Mouse (Mus musculus): ENCODE data around the gene Psmg3. TPM values are rescaled to one million over a fixed set of nuclear protein-coding genes. Genes with fewer than 3 reads are reported as not detected.

The Psmg3 gene
- polyA plus RNA-seq, 1 experiment, result 30.3 TPM

DNA sequence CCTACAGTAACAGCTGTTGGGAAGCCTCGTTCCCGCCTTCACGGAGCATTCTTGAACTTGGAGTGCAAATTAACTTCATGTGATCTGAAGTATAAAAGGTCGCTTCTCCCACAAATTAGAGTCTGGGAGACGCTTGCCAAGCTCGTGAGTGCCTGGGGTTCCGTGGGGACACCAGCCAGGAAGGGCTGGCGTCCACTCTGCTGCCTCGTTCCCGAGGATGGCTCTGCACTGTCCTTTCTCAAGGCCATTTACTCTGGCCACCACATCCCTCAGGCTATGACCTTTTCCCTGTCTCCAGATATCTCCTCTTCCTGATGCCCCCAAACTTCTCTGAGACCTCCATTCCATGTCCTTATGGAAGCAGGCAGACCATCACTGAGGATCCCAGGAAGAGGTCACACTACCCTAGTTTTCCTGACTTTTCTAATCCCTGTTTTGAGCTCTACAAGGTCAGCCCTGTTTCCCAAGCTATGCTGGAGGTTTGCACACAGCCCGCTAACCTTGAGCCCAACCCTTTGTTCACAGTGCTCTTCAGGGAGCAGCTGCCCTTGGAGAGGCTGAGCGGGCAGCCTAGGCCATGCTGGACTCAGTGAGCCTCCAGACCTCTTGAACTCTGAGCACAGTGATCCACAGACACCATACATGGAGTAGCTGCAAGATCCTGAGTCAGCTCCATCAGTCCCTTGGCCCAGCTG is 23.1 kb upstream of the Psmg3 start:
- H3K36me3 ChIP-seq (ENCODE audit: control insufficient read depth, insufficient read depth, low read length, poor library complexity, severe bottlenecking), result no peaks in the 10 kb centered on the region

DNA sequence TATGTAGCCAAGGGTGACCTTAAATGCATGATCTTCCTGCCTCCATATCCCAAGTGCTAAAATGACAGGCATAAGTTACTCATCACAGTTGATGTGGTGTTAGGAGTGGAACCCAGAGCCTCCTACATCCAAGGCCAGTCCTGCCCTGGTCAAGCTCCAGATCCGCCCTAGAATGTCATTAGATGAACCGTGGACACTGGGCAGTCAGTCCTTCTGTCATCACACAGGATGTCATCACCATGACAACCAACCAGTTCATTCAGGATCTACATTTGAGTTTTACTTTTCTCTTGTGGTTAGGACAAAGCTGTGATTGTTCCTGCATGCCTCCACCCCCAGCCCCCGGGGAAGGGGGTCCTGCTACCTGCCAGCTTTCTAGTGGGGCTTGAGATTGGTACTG is 12.5 kb upstream of the Psmg3 start:
- Histone ChIP-seq H3K4me1 (ENCODE audit: control insufficient read depth, insufficient read depth, low read length) (no peaks in the 10 kb centered on the region), H3K27ac (ENCODE audit: insufficient read depth, low read length) (no peak overlapping the region), H3K9me3 (replicated peaks; ENCODE audit: control insufficient read depth, insufficient read depth, low read length, poor library complexity, severe bottlenecking) (no peaks in the 10 kb centered on the region), H3K4me3 (ENCODE audit: low read depth, low read length) (no peak overlapping the region), H3K27me3 (ENCODE audit: control insufficient read depth, insufficient read depth, low read length, poor library complexity, severe bottlenecking) (no peaks in the 10 kb centered on the region), H3K36me3 (ENCODE audit: control insufficient read depth, insufficient read depth, low read length, poor library complexity, severe bottlenecking) (no peaks in the 10 kb centered on the region), H3K9ac (ENCODE audit: low read depth, poor library complexity, severe bottlenecking) (no peak overlapping the region)
- no peak for TF ChIP-seq EP300 (IDR thresholded peaks at IDR 0.05; ENCODE audit: insufficient read depth, low read depth, low read length)
- no peak for TF ChIP-seq CTCF (IDR thresholded peaks at IDR 0.05; ENCODE audit: low read depth, low read length)
- no peak for TF ChIP-seq POLR2A (IDR thresholded peaks at IDR 0.05; ENCODE audit: insufficient read depth, low read length)

More for the DNA sequence above, 23.1 kb upstream of the Psmg3 start:
- H3K9me3 ChIP-seq (replicated peaks; ENCODE audit: control insufficient read depth, insufficient read depth, low read length, poor library complexity, severe bottlenecking), result no peaks in the 10 kb centered on the region
- no peaks in the 10 kb centered on the region for H3K27me3 ChIP-seq (ENCODE audit: control insufficient read depth, insufficient read depth, low read length, poor library complexity, severe bottlenecking)
- no peak overlapping the region for H3K4me3 ChIP-seq (ENCODE audit: low read depth, low read length)
- TF ChIP-seq POLR2A (IDR thresholded peaks at IDR 0.05; ENCODE audit: insufficient read depth, low read length) (no peak), CTCF (IDR thresholded peaks at IDR 0.05; ENCODE audit: low read depth, low read length) (no peak), EP300 (IDR thresholded peaks at IDR 0.05; ENCODE audit: insufficient read depth, low read depth, low read length) (no peak)
- H3K4me1 ChIP-seq (ENCODE audit: control insufficient read depth, insufficient read depth, low read length), result no peaks in the 10 kb centered on the region
- H3K9ac ChIP-seq (ENCODE audit: low read depth, poor library complexity, severe bottlenecking), result no peak overlapping the region
- no peak overlapping the region for H3K27ac ChIP-seq (ENCODE audit: insufficient read depth, low read length)

DNA sequence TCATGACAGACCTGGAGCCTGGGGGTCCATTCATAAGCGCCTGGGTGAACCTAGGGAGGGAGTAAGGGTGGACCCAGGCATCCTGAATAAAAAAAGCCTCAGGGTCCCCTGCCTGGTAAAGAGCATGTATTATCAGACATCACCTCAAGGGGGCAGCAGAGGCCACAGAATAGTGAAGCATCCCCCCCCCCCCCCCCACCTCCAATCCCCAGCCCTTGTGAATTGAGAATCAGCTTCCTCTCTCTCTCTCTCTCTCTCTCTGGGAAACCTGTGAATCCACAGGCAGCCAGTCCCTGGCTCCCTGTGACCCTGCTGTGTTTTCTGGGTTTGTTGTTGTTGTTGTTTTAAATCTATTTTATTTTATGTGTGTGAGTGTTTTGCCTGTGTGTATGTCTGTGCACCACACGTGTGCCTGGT is 11.8 kb upstream of the Psmg3 start:
- Histone ChIP-seq H3K36me3 (ENCODE audit: control insufficient read depth, insufficient read depth, low read length, poor library complexity, severe bottlenecking) (no peaks in the 10 kb centered on the region), H3K9me3 (replicated peaks; ENCODE audit: control insufficient read depth, insufficient read depth, low read length, poor library complexity, severe bottlenecking) (no peaks in the 10 kb centered on the region), H3K4me3 (ENCODE audit: low read depth, low read length) (no peak overlapping the region), H3K27me3 (ENCODE audit: control insufficient read depth, insufficient read depth, low read length, poor library complexity, severe bottlenecking) (no peaks in the 10 kb centered on the region), H3K4me1 (ENCODE audit: control insufficient read depth, insufficient read depth, low read length) (no peaks in the 10 kb centered on the region), H3K9ac (ENCODE audit: low read depth, poor library complexity, severe bottlenecking) (no peak overlapping the region), H3K27ac (ENCODE audit: insufficient read depth, low read length) (no peak overlapping the region)
- no peak for TF ChIP-seq CTCF (IDR thresholded peaks at IDR 0.05; ENCODE audit: low read depth, low read length)

DNA sequence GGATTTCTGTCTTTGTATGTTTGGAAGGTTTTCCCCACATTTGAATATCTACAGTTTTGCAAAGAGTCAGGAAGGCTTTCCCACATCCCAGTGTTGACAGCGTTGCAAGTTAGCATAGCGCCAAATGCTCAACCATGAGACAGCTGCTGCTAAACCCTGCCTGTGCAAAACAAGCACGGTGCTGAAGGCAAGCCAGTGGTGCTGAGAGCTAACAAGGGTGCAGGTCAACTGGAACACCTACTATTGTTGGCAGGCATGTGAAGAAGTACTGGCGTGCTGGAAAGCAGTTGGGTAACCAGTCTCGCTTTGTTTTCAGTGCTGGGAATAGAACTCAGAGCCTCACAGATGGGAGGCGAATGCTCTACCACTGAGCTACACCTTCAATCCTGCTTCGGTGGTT is 9.0 kb upstream of the Psmg3 start:
- H3K4me1 ChIP-seq (ENCODE audit: control insufficient read depth, insufficient read depth, low read length), result no peaks in the 10 kb centered on the region
- no peak overlapping the region for H3K4me3 ChIP-seq (ENCODE audit: low read depth, low read length)
- no peaks in the 10 kb centered on the region for H3K27me3 ChIP-seq (ENCODE audit: control insufficient read depth, insufficient read depth, low read length, poor library complexity, severe bottlenecking)
- H3K27ac ChIP-seq (ENCODE audit: insufficient read depth, low read length), result no peak overlapping the region
- no peak for TF ChIP-seq EP300 (IDR thresholded peaks at IDR 0.05; ENCODE audit: insufficient read depth, low read depth, low read length)
- no peak for TF ChIP-seq CTCF (IDR thresholded peaks at IDR 0.05; ENCODE audit: low read depth, low read length)
- no peak for TF ChIP-seq POLR2A (IDR thresholded peaks at IDR 0.05; ENCODE audit: insufficient read depth, low read length)
- no peak overlapping the region for H3K9ac ChIP-seq (ENCODE audit: low read depth, poor library complexity, severe bottlenecking)
- no peaks in the 10 kb centered on the region for H3K36me3 ChIP-seq (ENCODE audit: control insufficient read depth, insufficient read depth, low read length, poor library complexity, severe bottlenecking)
- no peaks in the 10 kb centered on the region for H3K9me3 ChIP-seq (replicated peaks; ENCODE audit: control insufficient read depth, insufficient read depth, low read length, poor library complexity, severe bottlenecking)

DNA sequence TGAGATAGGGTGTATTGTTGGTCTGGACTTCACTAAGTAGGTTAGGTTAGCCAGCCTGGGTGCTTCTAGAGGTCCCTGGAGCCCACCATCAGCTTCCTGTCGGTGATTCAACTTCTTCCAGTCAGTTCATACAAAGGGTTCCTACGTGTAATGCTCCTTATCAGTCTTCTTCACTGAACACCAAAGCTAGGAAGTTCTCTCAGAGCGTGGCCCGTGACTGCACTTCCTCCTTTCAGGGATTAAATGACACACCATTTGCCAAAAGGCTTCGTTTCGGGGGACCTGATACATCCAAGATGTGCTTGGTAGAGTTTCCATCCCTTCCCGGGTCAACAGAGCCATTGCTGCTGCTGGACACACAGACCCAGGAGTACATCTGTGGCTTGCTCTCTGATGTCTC is 5.4 kb upstream of the Psmg3 start:
- H3K27ac ChIP-seq (ENCODE audit: insufficient read depth, low read length), result no peak overlapping the region
- no peaks in the 10 kb centered on the region for H3K36me3 ChIP-seq (ENCODE audit: control insufficient read depth, insufficient read depth, low read length, poor library complexity, severe bottlenecking)
- H3K9me3 ChIP-seq (replicated peaks; ENCODE audit: control insufficient read depth, insufficient read depth, low read length, poor library complexity, severe bottlenecking), result no peaks in the 10 kb centered on the region

DNA sequence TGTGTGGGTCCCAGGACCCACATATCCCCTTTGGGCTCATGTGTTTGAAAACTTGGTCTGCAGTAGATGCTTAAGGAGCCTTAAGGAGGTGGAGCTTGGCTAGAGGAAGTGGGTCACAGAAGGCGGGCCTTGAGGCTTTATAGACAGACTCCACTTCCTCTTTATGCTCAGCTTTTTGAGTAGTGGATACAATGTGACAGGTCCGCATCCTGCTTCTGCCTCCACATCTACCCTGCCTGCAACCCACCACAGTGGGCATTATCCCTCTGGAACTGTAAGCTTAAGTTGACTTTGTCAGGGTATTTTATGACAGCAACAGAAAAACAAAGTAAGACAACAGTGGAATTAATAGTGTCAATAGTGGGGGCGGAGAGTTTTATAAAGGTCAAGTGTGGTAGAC is 4.0 kb upstream of the Psmg3 start:
- Histone ChIP-seq H3K36me3 (ENCODE audit: control insufficient read depth, insufficient read depth, low read length, poor library complexity, severe bottlenecking) (no peaks in the 10 kb centered on the region), H3K9me3 (replicated peaks; ENCODE audit: control insufficient read depth, insufficient read depth, low read length, poor library complexity, severe bottlenecking) (no peaks in the 10 kb centered on the region), H3K27ac (ENCODE audit: insufficient read depth, low read length) (no peak overlapping the region), H3K4me1 (ENCODE audit: control insufficient read depth, insufficient read depth, low read length) (no peaks in the 10 kb centered on the region), H3K27me3 (ENCODE audit: control insufficient read depth, insufficient read depth, low read length, poor library complexity, severe bottlenecking) (no peaks in the 10 kb centered on the region), H3K4me3 (ENCODE audit: low read depth, low read length) (no peak overlapping the region; the same call in 1 of the 2 replicates), H3K9ac (ENCODE audit: low read depth, poor library complexity, severe bottlenecking) (no peak overlapping the region)
- TF ChIP-seq CTCF (IDR thresholded peaks at IDR 0.05; ENCODE audit: low read depth, low read length) (no peak), POLR2A (IDR thresholded peaks at IDR 0.05; ENCODE audit: insufficient read depth, low read length) (no peak), EP300 (IDR thresholded peaks at IDR 0.05; ENCODE audit: insufficient read depth, low read depth, low read length) (no peak)

More for the DNA sequence above, 5.4 kb upstream of the Psmg3 start:
- Histone ChIP-seq H3K27me3 (ENCODE audit: control insufficient read depth, insufficient read depth, low read length, poor library complexity, severe bottlenecking) (no peaks in the 10 kb centered on the region), H3K4me1 (ENCODE audit: control insufficient read depth, insufficient read depth, low read length) (no peaks in the 10 kb centered on the region), H3K4me3 (ENCODE audit: low read depth, low read length) (no peak overlapping the region), H3K9ac (ENCODE audit: low read depth, poor library complexity, severe bottlenecking) (no peak overlapping the region)
- no peak for TF ChIP-seq EP300 (IDR thresholded peaks at IDR 0.05; ENCODE audit: insufficient read depth, low read depth, low read length)
- TF ChIP-seq CTCF (IDR thresholded peaks at IDR 0.05; ENCODE audit: low read depth, low read length), result no peak
- no peak for TF ChIP-seq POLR2A (IDR thresholded peaks at IDR 0.05; ENCODE audit: insufficient read depth, low read length)
